Mouse (Mus musculus) lung, postnatal 0 days (tissue): Measurements from ENCODE around the gene Synj2. TPM values are rescaled to one million over a fixed set of nuclear protein-coding genes. Genes with fewer than 3 reads are reported as not detected.
"Not testable (repeated sequence)": the region's sequence is repeated elsewhere in the genome, so short reads cannot be mapped to it uniquely, and the experiment has no call there.

ENCODE experiments used
- ATAC-seq: fragments of 200-750 bp; cut with Nextera tagmentation; 2 replicates; pipeline ENCODE4 v1.8.0; 2017; ENCODE audit warnings: moderate library complexity
- DNase-seq: peaks from one replicate; pipeline ENCODE4 v3.0.0-alpha.2; 2016; ENCODE audit warnings: low spot score
- H3K27ac ChIP-seq: fragments of 300-500 bp; sonication (generic); 2 replicates; pipeline ENCODE4 v1.5.1; 2014; ENCODE audit warnings: antibody characterized with exemption, mild to moderate bottlenecking, low read length, mixed read lengths
- H3K27me3 ChIP-seq: fragments of 300-500 bp; sonication (generic); replicated peaks from 2 replicates; pipeline ENCODE4 v1.6.1; 2014; ENCODE audit warnings: low read length, mixed read lengths; ENCODE audit not compliant: insufficient read depth
- H3K36me3 ChIP-seq: fragments of 300-500 bp; sonication (generic); 2 replicates; pipeline ENCODE4 v1.6.1; 2014; ENCODE audit warnings: low read length, mixed read lengths; ENCODE audit not compliant: insufficient read depth
- H3K4me1 ChIP-seq: fragments of 300-500 bp; sonication (generic); 2 replicates; pipeline ENCODE4 v1.6.1; 2014; ENCODE audit warnings: antibody characterized with exemption, low read depth, low read length, mixed read lengths; ENCODE audit not compliant: insufficient read depth
- H3K4me2 ChIP-seq: fragments of 300-500 bp; sonication (generic); replicated peaks from 2 replicates; pipeline ENCODE4 v1.6.1; 2014; ENCODE audit warnings: low read depth, mild to moderate bottlenecking, low read length, moderate library complexity, mixed read lengths
- H3K4me3 ChIP-seq: fragments of 300-500 bp; sonication (generic); 2 replicates; pipeline ENCODE4 v1.5.1; 2014; ENCODE audit warnings: low read depth, low read length
- H3K9ac ChIP-seq: fragments of 300-500 bp; sonication (generic); replicated peaks from 2 replicates; pipeline ENCODE4 v1.6.1; 2014; ENCODE audit warnings: low read depth, mild to moderate bottlenecking
- H3K9me3 ChIP-seq: fragments of 300-500 bp; sonication (generic); 2 replicates; pipeline ENCODE4 v1.6.1; 2016; ENCODE audit warnings: low read length, mixed read lengths
- CTCF ChIP-seq: IDR thresholded peaks from 2 replicates; pipeline ENCODE4 v1.5.1; 2016; ENCODE audit warnings: antibody characterized with exemption, mild to moderate bottlenecking
- EP300 ChIP-seq: IDR thresholded peaks from 2 replicates; pipeline ENCODE4 v1.6.1; 2016; ENCODE audit warnings: antibody characterized with exemption, mild to moderate bottlenecking, control low read depth
- WGBS: fragments of 180-500 bp; shearing (Covaris S2); extraction: QIAGEN DNeasy Blood & Tissue Kit; methylation state at CpG from one replicate; pipeline ENCODE4 v1.1.7; 2014; 5-methylcytosine and 5-hydroxymethylcytosine counted together
- polyA plus RNA-seq: library from polyadenylated mRNA; unstranded; fragments of >200 nt; fragmentation: Nextera tagmentation; extraction: Ambion mirVana; gene quantifications from 2 replicates; pipeline ENCODE4 v1.2.1, GENCODE M21; 2015

Synj2 gene
- polyA plus RNA-seq, 1 experiment from 2014 or later = 2.1 TPM

- WGBS = 41% methylated on average over 7 of the region's 7 CpGs
- TF ChIP-seq CTCF (no peak), EP300 (no peak)
- DNase-seq (peak; percentile 85), ATAC-seq (peak; percentile 94)
- Histone ChIP-seq H3K9me3 (no peaks in the 10 kb centered on the region), H3K4me2 (no peak overlapping the region), H3K4me3 (no peak overlapping the region), H3K4me1 (peaks cover 5% of the 10 kb centered on the region; the same call in 1 of the 2 replicates), H3K9ac (no peak overlapping the region), H3K36me3 (no peaks in the 10 kb centered on the region), H3K27ac (no peak overlapping the region), H3K27me3 (no peaks in the 10 kb centered on the region)
Observed at GRCm38 (mm10) chr17:6016213-6016780, 75.2 kb downstream of the Synj2 start.

DNA sequence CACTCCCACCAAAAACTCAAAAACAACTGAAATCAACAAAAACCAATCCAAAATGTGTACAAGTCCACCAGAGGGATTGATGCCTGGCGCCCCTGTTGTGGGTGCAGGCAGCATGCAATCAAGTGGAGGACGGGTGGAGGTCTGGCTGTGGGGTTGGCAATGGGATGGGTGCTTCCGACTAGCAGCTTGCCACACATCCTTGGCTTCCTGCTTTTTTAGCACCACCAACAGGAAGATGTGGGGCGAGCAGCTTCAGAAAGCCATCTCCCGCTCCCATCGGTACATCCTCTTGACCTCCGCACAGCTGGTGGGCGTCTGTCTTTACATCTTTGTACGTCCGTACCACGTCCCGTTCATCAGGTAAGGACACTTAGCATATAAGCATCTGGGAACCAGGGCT, 76.2 kb downstream of the Synj2 start:
- ATAC-seq (no peak), DNase-seq (peak; percentile 38)
- TF ChIP-seq CTCF (peak; percentile 50), EP300 (no peak)
- Histone ChIP-seq H3K27me3 (no peaks in the 10 kb centered on the region), H3K9me3 (no peaks in the 10 kb centered on the region), H3K4me2 (no peak overlapping the region), H3K9ac (no peak overlapping the region), H3K36me3 (no peaks in the 10 kb centered on the region), H3K4me3 (no peak overlapping the region), H3K27ac (no peak overlapping the region), H3K4me1 (peaks cover 5% of the 10 kb centered on the region; the same call in 1 of the 2 replicates)
- WGBS = 63% methylated on average over 12 of the region's 12 CpGs

GRCm38 (mm10) chr17:6018348-6018747, 77.3 kb downstream of the Synj2 start:
- no peak overlapping the region for H3K4me3 ChIP-seq
- no peak overlapping the region for H3K4me2 ChIP-seq
- H3K36me3 ChIP-seq = no peaks in the 10 kb centered on the region
- no peaks in the 10 kb centered on the region for H3K27me3 ChIP-seq
- H3K4me1 ChIP-seq = peaks cover 5% of the 10 kb centered on the region; the same call in 1 of the 2 replicates
- DNase-seq (no peak), ATAC-seq (no peak)
- 66% methylated on average over 4 of the region's 4 CpGs for WGBS
- H3K9me3 ChIP-seq = no peaks in the 10 kb centered on the region
- no peak overlapping the region for H3K27ac ChIP-seq
- no peak for TF ChIP-seq CTCF
- H3K9ac ChIP-seq = no peak overlapping the region

DNA sequence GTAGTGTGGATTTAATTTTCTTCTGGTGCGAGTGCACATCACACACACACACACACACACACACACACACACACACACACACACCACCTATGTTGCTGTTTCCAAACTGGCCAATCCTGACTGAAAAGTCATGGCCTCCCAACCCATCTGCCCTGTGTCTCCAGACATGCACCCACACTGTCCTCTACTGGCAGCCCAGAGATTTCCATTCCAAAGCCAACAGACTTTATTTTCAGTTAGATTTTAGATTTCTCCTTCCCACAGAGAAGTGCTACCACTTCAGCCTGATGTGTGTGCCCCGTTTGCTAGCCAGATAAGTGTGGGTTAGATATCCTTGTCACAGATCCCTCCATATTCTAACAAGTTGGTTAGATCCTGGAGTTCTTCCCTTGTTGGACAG, 78.7 kb downstream of the Synj2 start:
- ATAC-seq (no peak), DNase-seq (peak; percentile 69)
- no peaks in the 10 kb centered on the region for H3K36me3 ChIP-seq
- peaks cover 5% of the 10 kb centered on the region; the same call in 1 of the 2 replicates for H3K4me1 ChIP-seq
- no peaks in the 10 kb centered on the region for H3K9me3 ChIP-seq
- H3K27me3 ChIP-seq = no peaks in the 10 kb centered on the region
- no peak overlapping the region for H3K9ac ChIP-seq
- no peak overlapping the region for H3K4me3 ChIP-seq
- 54% methylated on average over 2 of the region's 2 CpGs for WGBS
- no peak for TF ChIP-seq EP300
- TF ChIP-seq CTCF = peak; percentile 93
- no peak overlapping the region for H3K27ac ChIP-seq
- H3K4me2 ChIP-seq = no peak overlapping the region

- Histone ChIP-seq H3K4me2 (no peak overlapping the region), H3K36me3 (no peaks in the 10 kb centered on the region), H3K4me1 (peaks cover 5% of the 10 kb centered on the region; the same call in 1 of the 2 replicates), H3K27me3 (no peaks in the 10 kb centered on the region), H3K9me3 (no peaks in the 10 kb centered on the region), H3K4me3 (no peak overlapping the region), H3K27ac (no peak overlapping the region), H3K9ac (no peak overlapping the region)
- ATAC-seq (no peak), DNase-seq (no peak)
- 55% methylated on average over 7 of the region's 7 CpGs for WGBS
- TF ChIP-seq EP300 (no peak), CTCF (no peak)
Observed at GRCm38 (mm10) chr17:6020636-6021035, 79.6 kb downstream of the Synj2 start.

DNA sequence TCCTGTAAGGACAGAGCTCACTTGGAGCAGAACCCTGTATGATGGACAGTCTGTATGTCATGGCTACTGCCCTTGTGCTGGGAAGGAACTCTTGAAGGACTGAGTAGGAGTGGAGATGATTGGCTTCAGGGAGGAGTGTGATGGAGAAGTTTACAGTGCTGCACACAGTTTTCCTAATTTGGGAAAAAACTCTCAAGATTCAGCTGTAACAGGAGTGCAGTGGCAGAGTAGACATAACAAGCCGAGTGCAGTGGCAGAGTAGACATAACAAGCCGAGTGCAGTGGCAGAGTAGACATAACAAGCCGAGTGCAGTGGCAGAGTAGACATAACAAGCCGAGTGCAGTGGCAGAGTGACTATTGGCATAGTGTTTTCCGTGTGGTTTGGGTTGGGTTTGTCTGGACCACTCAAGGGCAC, 80.3 kb downstream of the Synj2 start:
- peak; percentile 16 for ATAC-seq
- WGBS = 36% methylated on average over 5 of the region's 5 CpGs
- not testable (repeated sequence) for DNase-seq, H3K9ac ChIP-seq, H3K36me3 ChIP-seq, H3K27me3 ChIP-seq, H3K27ac ChIP-seq, H3K4me2 ChIP-seq, H3K9me3 ChIP-seq, H3K4me3 ChIP-seq, H3K4me1 ChIP-seq

DNA sequence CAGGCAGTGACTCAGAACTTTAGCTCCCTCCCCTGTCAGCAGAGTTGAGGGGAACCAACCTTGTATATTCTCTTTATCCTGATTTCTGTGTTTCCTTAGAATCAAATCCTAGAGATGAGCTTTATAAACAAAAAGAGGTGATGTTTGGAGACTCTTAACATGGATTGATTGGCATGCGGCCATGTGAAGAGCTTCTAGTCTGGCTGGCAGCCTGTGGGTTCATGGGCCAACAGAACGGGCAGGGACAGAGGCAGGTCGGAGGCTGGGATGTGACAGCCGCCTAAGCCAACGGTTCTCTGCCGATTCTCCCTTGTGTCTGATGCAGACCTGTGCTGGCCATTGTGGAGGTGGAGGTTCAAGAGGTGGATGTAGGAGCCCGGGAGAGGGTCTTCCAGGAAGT, 84.8 kb downstream of the Synj2 start:
- no peaks in the 10 kb centered on the region for H3K9me3 ChIP-seq
- H3K9ac ChIP-seq = no peak overlapping the region
- H3K27ac ChIP-seq = no peak overlapping the region
- no peaks in the 10 kb centered on the region for H3K27me3 ChIP-seq
- H3K4me2 ChIP-seq = no peak overlapping the region
- TF ChIP-seq EP300 (no peak), CTCF (no peak)
- WGBS = 68% methylated on average over 7 of the region's 7 CpGs
- DNase-seq (no peak), ATAC-seq (no peak)
- no peaks in the 10 kb centered on the region for H3K36me3 ChIP-seq
- H3K4me1 ChIP-seq = no peaks in the 10 kb centered on the region
- H3K4me3 ChIP-seq = no peak overlapping the region
